Mouse (Mus musculus): ENCODE data around the gene Rspo1.

Gene Rspo1

GRCm38 (mm10) chr4:124973296-124973695 lies 12.9 kb upstream of the Rspo1 start:
- DNase-seq: no peak

- no peak for DNase-seq
These were observed 8.0 kb upstream of the Rspo1 start for GRCm38 (mm10) chr4:124978201-124978600.

GRCm38 (mm10) chr4:124983893-124984526 lies 2.2 kb upstream of the Rspo1 start:
- DNase-seq: peak; percentile 12 to 24

- DNase-seq: no peak
These were observed 1.2 kb upstream of the Rspo1 start for GRCm38 (mm10) chr4:124984871-124985670.

- no peak for DNase-seq
These were observed 795 bp downstream of the Rspo1 start for GRCm38 (mm10) chr4:124986739-124987710.

- no peak for DNase-seq
These were observed 1.5 kb downstream of the Rspo1 start for GRCm38 (mm10) chr4:124987711-124988097.

GRCm38 (mm10) chr4:124988382-124988781 lies 2.2 kb downstream of the Rspo1 start:
- DNase-seq: no peak

- DNase-seq: no peak
These were observed 3.6 kb downstream of the Rspo1 start for GRCm38 (mm10) chr4:124989787-124990253.

- DNase-seq: no peak
These were observed 4.1 kb downstream of the Rspo1 start for GRCm38 (mm10) chr4:124990325-124990724.

GRCm38 (mm10) chr4:124997479-124998147 lies 11.4 kb downstream of the Rspo1 start:
- no peak for DNase-seq

GRCm38 (mm10) chr4:124999548-124999947 lies 13.3 kb downstream of the Rspo1 start:
- DNase-seq: no peak

GRCm38 (mm10) chr4:125002978-125003377 lies 16.7 kb downstream of the Rspo1 start:
- DNase-seq: no peak

GRCm38 (mm10) chr4:125004886-125005285 lies 18.7 kb downstream of the Rspo1 start:
- no peak for DNase-seq

GRCm38 (mm10) chr4:125007460-125007859 lies 21.2 kb downstream of the Rspo1 start:
- DNase-seq: no peak

GRCm38 (mm10) chr4:125008220-125008619 lies 22.0 kb downstream of the Rspo1 start:
- DNase-seq: no peak

GRCm38 (mm10) chr4:125008712-125009111 lies 22.5 kb downstream of the Rspo1 start:
- no peak for DNase-seq

GRCm38 (mm10) chr4:125015806-125016635 lies 29.8 kb downstream of the Rspo1 start, which contains the start of gene Gnl2:
Gene Gnl2 (plus strand): TSS chr4:125016585.
- no peak for DNase-seq

- DNase-seq: no peak
These were observed 31.2 kb downstream of the Rspo1 start for GRCm38 (mm10) chr4:125017431-125017830.

GRCm38 (mm10) chr4:125020780-125021538 lies 34.7 kb downstream of the Rspo1 start:
- no peak for DNase-seq

GRCm38 (mm10) chr4:125029891-125030614 lies 43.8 kb downstream of the Rspo1 start:
- peak; percentile 92 to 93 for DNase-seq
